Mouse (Mus musculus) hematopoietic stem cell, adult 5-6 weeks (primary cell): Measurements from ENCODE around the gene Zfp423. TPM values are rescaled to one million over a fixed set of nuclear protein-coding genes. Genes with fewer than 3 reads are reported as not detected.

ENCODE experiments used
- total RNA-seq: library from RNA; stranded (forward); fragments of 172-1452, 232-1000 nt; gene quantifications from 2 replicates; pipeline ENCODE4 v1.2.3, GENCODE M21; 2017

Zfp423 gene
- total RNA-seq, 1 experiment from 2014 or later: not detected

Other genes starting within 250 kb of the Zfp423 start
- gene Cnep1r1, start 159.2 kb upstream of the Zfp423 start, total RNA-seq: 14.6 and 16.6 TPM in 2 replicates
- 39.8 and 56.4 TPM in 2 replicates for gene Heatr3, start 178.3 kb upstream of the Zfp423 start, total RNA-seq
- gene Tent4b, start 239.6 kb upstream of the Zfp423 start, total RNA-seq: 50.2 and 54.3 TPM in 2 replicates